Mouse (Mus musculus) midbrain, embryonic 16.5 days (tissue): ENCODE data around the gene 5830473C10Rik. TPM values are rescaled to one million over a fixed set of nuclear protein-coding genes. Genes with fewer than 3 reads are reported as not detected.
A peak's percentile ranks its signal among the peaks of the same experiment; 100 is the strongest.

Experiments
- ATAC-seq: fragments of 200-750 bp; cut with Nextera tagmentation; 2 replicates; pipeline ENCODE4 v1.8.0; 2017; ENCODE audit warnings: moderate TSS enrichment
- H3K27ac ChIP-seq: fragments of 300-500 bp; sonication (generic); 2 replicates; pipeline ENCODE4 v1.5.1; 2014; ENCODE audit warnings: mild to moderate bottlenecking, low read length, mixed read lengths
- H3K27me3 ChIP-seq: fragments of 300-500 bp; sonication (generic); 2 replicates; pipeline ENCODE4 v1.6.1; 2014; ENCODE audit warnings: low read depth, low read length, mixed read lengths; ENCODE audit not compliant: control insufficient read depth, insufficient read depth
- H3K36me3 ChIP-seq: fragments of 300-500 bp; sonication (generic); 2 replicates; pipeline ENCODE4 v1.6.1; 2014; ENCODE audit warnings: mild to moderate bottlenecking, low read length, moderate library complexity, mixed read lengths; ENCODE audit not compliant: control insufficient read depth, insufficient read depth
- H3K4me1 ChIP-seq: fragments of 300-500 bp; sonication (generic); 2 replicates; pipeline ENCODE4 v1.6.1; 2014; ENCODE audit warnings: mild to moderate bottlenecking, low read length, mixed read lengths; ENCODE audit not compliant: control insufficient read depth, insufficient read depth
- H3K4me2 ChIP-seq: fragments of 300-500 bp; sonication (generic); 2 replicates; pipeline ENCODE4 v1.6.1; 2014; ENCODE audit warnings: mild to moderate bottlenecking, low read length, mixed read lengths
- H3K4me3 ChIP-seq: fragments of 300-500 bp; sonication (generic); 2 replicates; pipeline ENCODE4 v1.5.1; 2014; ENCODE audit warnings: low read depth, mild to moderate bottlenecking, low read length, moderate library complexity, mixed read lengths
- H3K9ac ChIP-seq: fragments of 300-500 bp; sonication (generic); 2 replicates; pipeline ENCODE4 v1.6.1; 2014; ENCODE audit warnings: low read depth, low read length, mixed read lengths
- H3K9me3 ChIP-seq: fragments of 300-500 bp; sonication (generic); replicated peaks from 2 replicates; pipeline ENCODE4 v1.6.1; 2014; ENCODE audit warnings: mild to moderate bottlenecking, low read length, mixed read lengths; ENCODE audit not compliant: control insufficient read depth, poor library complexity, severe bottlenecking
- WGBS: fragments of 180-500 bp; shearing (Covaris S2); extraction: QIAGEN DNeasy Blood & Tissue Kit; methylation state at CpG from one replicate; pipeline ENCODE4 v1.1.7; 2014; 5-methylcytosine and 5-hydroxymethylcytosine counted together
- polyA plus RNA-seq: library from polyadenylated mRNA; unstranded; fragments of >200 nt; fragmentation: Nextera tagmentation; extraction: Ambion mirVana; gene quantifications from 2 replicates; pipeline ENCODE4 v1.2.1, GENCODE M21; 2015

5830473C10Rik gene
- polyA plus RNA-seq, 1 experiment from 2014 or later: not detected

GRCm38 (mm10) chr5:90588104-90588503, 27.2 kb downstream of the 5830473C10Rik start:
- no peak overlapping the region for H3K27ac ChIP-seq
- H3K9me3 ChIP-seq: no peaks in the 10 kb centered on the region
- H3K9ac ChIP-seq: no peak overlapping the region
- H3K36me3 ChIP-seq: no peaks in the 10 kb centered on the region
- 0 out of 2 replicates have a peak, but pooled peaks have one; percentile 33 for ATAC-seq
- 96% methylated on average over 5 of the region's 5 CpGs for WGBS
- no peaks in the 10 kb centered on the region for H3K27me3 ChIP-seq
- H3K4me3 ChIP-seq: no peak overlapping the region
- H3K4me2 ChIP-seq: no peak overlapping the region
- H3K4me1 ChIP-seq: peaks cover 3% of the 10 kb centered on the region; the same call in 1 of the 2 replicates

- H3K27me3 ChIP-seq: no peaks in the 10 kb centered on the region
- no peak overlapping the region for H3K27ac ChIP-seq
- peak overlapping the region; percentile 46 for H3K4me3 ChIP-seq
- H3K4me1 ChIP-seq: peaks cover 3% of the 10 kb centered on the region; the same call in 1 of the 2 replicates
- H3K4me2 ChIP-seq: peak overlapping the region; percentile 82
- H3K9me3 ChIP-seq: no peaks in the 10 kb centered on the region
- H3K36me3 ChIP-seq: no peaks in the 10 kb centered on the region
- WGBS: 25% methylated on average over 25 of the region's 25 CpGs
- H3K9ac ChIP-seq: peak overlapping the region; percentile 66
- peak; percentile 86 for ATAC-seq
Observed at GRCm38 (mm10) chr5:90588708-90589595, 28.0 kb downstream of the 5830473C10Rik start.

GRCm38 (mm10) chr5:90590676-90591075, 29.8 kb downstream of the 5830473C10Rik start:
- no peaks in the 10 kb centered on the region for H3K27me3 ChIP-seq
- H3K9me3 ChIP-seq: no peaks in the 10 kb centered on the region
- WGBS: 82% methylated on average over 10 of the region's 10 CpGs
- H3K9ac ChIP-seq: no peak overlapping the region
- H3K36me3 ChIP-seq: no peaks in the 10 kb centered on the region
- H3K27ac ChIP-seq: no peak overlapping the region
- ATAC-seq: no peak
- no peak overlapping the region for H3K4me3 ChIP-seq
- H3K4me1 ChIP-seq: peaks cover 3% of the 10 kb centered on the region; the same call in 1 of the 2 replicates
- no peak overlapping the region for H3K4me2 ChIP-seq

- Histone ChIP-seq H3K9ac (no peak overlapping the region), H3K36me3 (no peaks in the 10 kb centered on the region), H3K4me2 (no peak overlapping the region), H3K9me3 (no peaks in the 10 kb centered on the region), H3K4me3 (no peak overlapping the region), H3K27me3 (no peaks in the 10 kb centered on the region), H3K4me1 (peaks cover 3% of the 10 kb centered on the region; the same call in 1 of the 2 replicates), H3K27ac (no peak overlapping the region)
- no peak for ATAC-seq
- 86% methylated on average over 6 of the region's 6 CpGs for WGBS
Observed at GRCm38 (mm10) chr5:90591936-90592335, 31.0 kb downstream of the 5830473C10Rik start.

- 90% methylated on average over 13 of the region's 13 CpGs for WGBS
- Histone ChIP-seq H3K9ac (no peak overlapping the region), H3K4me3 (no peak overlapping the region), H3K27me3 (no peaks in the 10 kb centered on the region), H3K27ac (no peak overlapping the region), H3K4me1 (no peaks in the 10 kb centered on the region), H3K36me3 (no peaks in the 10 kb centered on the region), H3K9me3 (no peaks in the 10 kb centered on the region), H3K4me2 (no peak overlapping the region)
- ATAC-seq: no peak
Observed at GRCm38 (mm10) chr5:90594945-90595344, 34.0 kb downstream of the 5830473C10Rik start.

- Histone ChIP-seq H3K36me3 (no peaks in the 10 kb centered on the region), H3K4me3 (no peak overlapping the region), H3K4me1 (no peaks in the 10 kb centered on the region), H3K9me3 (no peaks in the 10 kb centered on the region), H3K4me2 (no peak overlapping the region), H3K9ac (no peak overlapping the region), H3K27me3 (no peaks in the 10 kb centered on the region), H3K27ac (no peak overlapping the region)
- 87% methylated on average over 6 of the region's 6 CpGs for WGBS
- no peak for ATAC-seq
Observed at GRCm38 (mm10) chr5:90596155-90596554, 35.2 kb downstream of the 5830473C10Rik start.

- Histone ChIP-seq H3K9me3 (no peaks in the 10 kb centered on the region), H3K36me3 (no peaks in the 10 kb centered on the region), H3K27ac (no peak overlapping the region), H3K4me3 (no peak overlapping the region), H3K27me3 (no peaks in the 10 kb centered on the region), H3K4me2 (no peak overlapping the region), H3K9ac (no peak overlapping the region), H3K4me1 (no peaks in the 10 kb centered on the region)
- 0 out of 2 replicates have a peak, but pooled peaks have one; percentile 45 for ATAC-seq
- WGBS: 18% methylated on average over 6 of the region's 6 CpGs
Observed at GRCm38 (mm10) chr5:90601469-90601868, 40.6 kb downstream of the 5830473C10Rik start.

- Histone ChIP-seq H3K27ac (no peak overlapping the region), H3K9ac (no peak overlapping the region), H3K4me2 (no peak overlapping the region), H3K4me3 (no peak overlapping the region), H3K27me3 (no peaks in the 10 kb centered on the region), H3K4me1 (no peaks in the 10 kb centered on the region), H3K9me3 (no peaks in the 10 kb centered on the region), H3K36me3 (no peaks in the 10 kb centered on the region)
- 62% methylated on average over 13 of the region's 13 CpGs for WGBS
- no peak for ATAC-seq
Observed at GRCm38 (mm10) chr5:90603407-90603923, 42.6 kb downstream of the 5830473C10Rik start.

GRCm38 (mm10) chr5:90608906-90609305, 48.0 kb downstream of the 5830473C10Rik start:
- Histone ChIP-seq H3K4me1 (no peaks in the 10 kb centered on the region), H3K4me2 (no peak overlapping the region), H3K9me3 (no peaks in the 10 kb centered on the region), H3K4me3 (no peak overlapping the region), H3K36me3 (no peaks in the 10 kb centered on the region), H3K27ac (no peak overlapping the region), H3K9ac (no peak overlapping the region), H3K27me3 (no peaks in the 10 kb centered on the region)
- WGBS: 81% methylated on average over 11 of the region's 11 CpGs
- no peak for ATAC-seq
